Mouse (Mus musculus) adrenal gland, adult 2 months (tissue): Measurements from ENCODE around the gene Gemin5. TPM values are rescaled to one million over a fixed set of nuclear protein-coding genes. Genes with fewer than 3 reads are reported as not detected.

Source experiments
- polyA plus RNA-seq: library from polyadenylated mRNA; depleted of rRNA; stranded (reverse); fragments of >200 nt; gene quantifications from 2 replicates; pipeline ENCODE4 v1.2.3, GENCODE M21; 2012; rRNA removed
- total RNA-seq, 2 experiments: library from RNA; stranded (reverse); gene quantifications; 2 replicates each; pipeline ENCODE4 v1.2.3; 2021

Gemin5 gene
- total and polyA plus RNA-seq, 3 experiments: 9.1 to 21.4 (median 21.2) TPM

Other genes with a start within 250 kb of the Gemin5 start
- gene Larp1, start 159.5 kb downstream of the Gemin5 start, total RNA-seq: 100 to 1,000 TPM in 1 of 2 experiments, 10 to 100 TPM in 1; 75.1 to 137 TPM
- gene Larp1, start 159.5 kb downstream of the Gemin5 start, polyA plus RNA-seq: 34.1 and 39.8 TPM in 2 replicates
- 1 to 10 TPM in 1 of 2 experiments, not detected in 1; 3.9 TPM for gene Gm12248, start 75.4 kb downstream of the Gemin5 start, total RNA-seq
- 2.9 and 4.4 TPM in 2 replicates for gene Gm12248, start 75.4 kb downstream of the Gemin5 start, polyA plus RNA-seq
- 10 to 100 TPM; 46.7 to 49.6 TPM for gene Cnot8, start 64.4 kb downstream of the Gemin5 start, total RNA-seq
- gene Cnot8, start 64.4 kb downstream of the Gemin5 start, polyA plus RNA-seq: 25.3 and 29.8 TPM in 2 replicates
- 10 to 100 TPM; 83.9 to 89.2 TPM for gene Mrpl22, start 3.1 kb upstream of the Gemin5 start, total RNA-seq
- 25.2 and 33.4 TPM in 2 replicates for gene Mrpl22, start 3.1 kb upstream of the Gemin5 start, polyA plus RNA-seq
- gene Igtp, start 31.0 kb upstream of the Gemin5 start, total RNA-seq: 10 to 100 TPM; 18.2 to 22.0 TPM
- gene Igtp, start 31.0 kb upstream of the Gemin5 start, polyA plus RNA-seq: 8.6 and 10.2 TPM in 2 replicates
- 10 to 100 TPM; 11.3 to 14.5 TPM for gene Irgm2, start 31.1 kb upstream of the Gemin5 start, total RNA-seq
- 8.5 and 12.6 TPM in 2 replicates for gene Irgm2, start 31.1 kb upstream of the Gemin5 start, polyA plus RNA-seq
- not detected for gene 4930438A08Rik, start 106.3 kb upstream of the Gemin5 start, total RNA-seq
- gene 4930438A08Rik, start 106.3 kb upstream of the Gemin5 start, polyA plus RNA-seq: 0.06 TPM in 1 of 2 replicates, not detected in the other
- gene Zfp692, start 138.5 kb upstream of the Gemin5 start, total RNA-seq: 10 to 100 TPM; 10.5 to 11.7 TPM
- gene Zfp692, start 138.5 kb upstream of the Gemin5 start, polyA plus RNA-seq: 23.3 and 25.7 TPM in 2 replicates
- gene Zfp672, start 161.8 kb upstream of the Gemin5 start, total RNA-seq: 10 to 100 TPM; 43.6 to 51.2 TPM
- 59.3 and 59.9 TPM in 2 replicates for gene Zfp672, start 161.8 kb upstream of the Gemin5 start, polyA plus RNA-seq
- 10 to 100 TPM; 24.3 to 54.5 TPM for gene Sh3bp5l, start 162.2 kb upstream of the Gemin5 start, total RNA-seq
- 49.6 and 49.7 TPM in 2 replicates for gene Sh3bp5l, start 162.2 kb upstream of the Gemin5 start, polyA plus RNA-seq
- not detected for gene Lypd8, start 210.5 kb upstream of the Gemin5 start, total RNA-seq
- 0.16 and 0.73 TPM in 2 replicates for gene Lypd8, start 210.5 kb upstream of the Gemin5 start, polyA plus RNA-seq